Mouse (Mus musculus): Measurements from ENCODE around the gene Olr1.
"Not testable (repeated sequence)": the region's sequence is repeated elsewhere in the genome, so short reads cannot be mapped to it uniquely, and the experiment has no call there.

Gene Olr1

GRCm38 (mm10) chr6:129517752-129518408, 10.9 kb upstream of the Olr1 start:
- in situ Hi-C loops (cut with MboI; ENCODE audit: low pct_unique_long_range_greater_than_20kb in 1 of 2, low sequenced_read_pairs in 2 of 2, unreplicated experiment in 1 of 2), result no loop called here

GRCm38 (mm10) chr6:129516388-129516787, 9.4 kb upstream of the Olr1 start:
- in situ Hi-C loops (cut with MboI; ENCODE audit: low pct_unique_long_range_greater_than_20kb in 1 of 2, low sequenced_read_pairs in 2 of 2, unreplicated experiment in 1 of 2), result no loop called here

GRCm38 (mm10) chr6:129515068-129515467, 8.1 kb upstream of the Olr1 start:
- in situ Hi-C loops (cut with MboI; ENCODE audit: low pct_unique_long_range_greater_than_20kb in 1 of 2, low sequenced_read_pairs in 2 of 2, unreplicated experiment in 1 of 2), result no loop called here

- in situ Hi-C loops (cut with MboI; ENCODE audit: low pct_unique_long_range_greater_than_20kb in 1 of 2, low sequenced_read_pairs in 2 of 2, unreplicated experiment in 1 of 2), result no loop called here
Measured at GRCm38 (mm10) chr6:129514376-129514775, 7.4 kb upstream of the Olr1 start.

- in situ Hi-C loops (cut with MboI; ENCODE audit: low pct_unique_long_range_greater_than_20kb in 1 of 2, low sequenced_read_pairs in 2 of 2, unreplicated experiment in 1 of 2), result no loop called here
Measured at GRCm38 (mm10) chr6:129513409-129513808, 6.4 kb upstream of the Olr1 start.

GRCm38 (mm10) chr6:129512868-129513267, 5.9 kb upstream of the Olr1 start:
- in situ Hi-C loops (cut with MboI; ENCODE audit: low pct_unique_long_range_greater_than_20kb in 1 of 2, low sequenced_read_pairs in 2 of 2, unreplicated experiment in 1 of 2), result no loop called here

GRCm38 (mm10) chr6:129512367-129512766, 5.4 kb upstream of the Olr1 start, which contains the start of gene Tmem52b:
Tmem52b (plus strand) TSS chr6:129512555.
- in situ Hi-C loops (cut with MboI; ENCODE audit: low pct_unique_long_range_greater_than_20kb in 1 of 2, low sequenced_read_pairs in 2 of 2, unreplicated experiment in 1 of 2), result no loop called here

GRCm38 (mm10) chr6:129510120-129510911, 3.4 kb upstream of the Olr1 start:
- in situ Hi-C loops (cut with MboI; ENCODE audit: low pct_unique_long_range_greater_than_20kb in 1 of 2, low sequenced_read_pairs in 2 of 2, unreplicated experiment in 1 of 2), result no loop called here

- in situ Hi-C loops (cut with MboI; ENCODE audit: low pct_unique_long_range_greater_than_20kb in 1 of 2, low sequenced_read_pairs in 2 of 2, unreplicated experiment in 1 of 2), result no loop called here
Measured at GRCm38 (mm10) chr6:129503471-129503870, 3.5 kb downstream of the Olr1 start.

GRCm38 (mm10) chr6:129499516-129499915, 7.4 kb downstream of the Olr1 start:
- in situ Hi-C loops (cut with MboI; ENCODE audit: low pct_unique_long_range_greater_than_20kb in 1 of 2, low sequenced_read_pairs in 2 of 2, unreplicated experiment in 1 of 2), result not testable (repeated sequence)

- in situ Hi-C loops (cut with MboI; ENCODE audit: low pct_unique_long_range_greater_than_20kb in 1 of 2, low sequenced_read_pairs in 2 of 2, unreplicated experiment in 1 of 2), result no loop called here
Measured at GRCm38 (mm10) chr6:129497345-129498218, 9.4 kb downstream of the Olr1 start.

GRCm38 (mm10) chr6:129494924-129495323, 12.0 kb downstream of the Olr1 start:
- in situ Hi-C loops (cut with MboI; ENCODE audit: low pct_unique_long_range_greater_than_20kb in 1 of 2, low sequenced_read_pairs in 2 of 2, unreplicated experiment in 1 of 2), result no loop called here

GRCm38 (mm10) chr6:129480089-129480958, 26.6 kb downstream of the Olr1 start:
- in situ Hi-C loops (cut with MboI; ENCODE audit: low pct_unique_long_range_greater_than_20kb in 1 of 2, low sequenced_read_pairs in 2 of 2, unreplicated experiment in 1 of 2), result no loop called here

GRCm38 (mm10) chr6:129476404-129477126, 30.4 kb downstream of the Olr1 start:
- in situ Hi-C loops (cut with MboI; ENCODE audit: low pct_unique_long_range_greater_than_20kb in 1 of 2, low sequenced_read_pairs in 2 of 2, unreplicated experiment in 1 of 2), result no loop called here

- in situ Hi-C loops (cut with MboI; ENCODE audit: low pct_unique_long_range_greater_than_20kb in 1 of 2, low sequenced_read_pairs in 2 of 2, unreplicated experiment in 1 of 2), result no loop called here
Measured at GRCm38 (mm10) chr6:129472627-129473026, 34.3 kb downstream of the Olr1 start.

- in situ Hi-C loops (cut with MboI; ENCODE audit: low pct_unique_long_range_greater_than_20kb in 1 of 2, low sequenced_read_pairs in 2 of 2, unreplicated experiment in 1 of 2), result no loop called here
Measured at GRCm38 (mm10) chr6:129471386-129471785, 35.6 kb downstream of the Olr1 start.

- in situ Hi-C loops (cut with MboI; ENCODE audit: low pct_unique_long_range_greater_than_20kb in 1 of 2, low sequenced_read_pairs in 2 of 2, unreplicated experiment in 1 of 2), result no loop called here
Measured at GRCm38 (mm10) chr6:129451411-129452039, 55.4 kb downstream of the Olr1 start, which contains the start of gene Clec1a. Clec1a (minus strand) TSS chr6:129452000.

All from mouse embryonic stem cell (cell line).